Mouse (Mus musculus): ENCODE results near the gene Vmn1r47. TPM values are rescaled to one million over a fixed set of nuclear protein-coding genes. Genes with fewer than 3 reads are reported as not detected.
"Not testable (repeated sequence)": the region's sequence is repeated elsewhere in the genome, so short reads cannot be mapped to it uniquely, and the experiment has no call there.

Gene Vmn1r47
- not detected in 2 replicates for polyA plus RNA-seq (2016; fragmentation: Nextera tagmentation; extraction: Ambion mirVana)

- not testable (repeated sequence) for H3K4me1 ChIP-seq; H3K4me3 ChIP-seq; H3K36me3 ChIP-seq (replicated peaks); DNase-seq (ENCODE audit: extremely low spot score, low spot score); H3K27me3 ChIP-seq (ENCODE audit: poor library complexity, severe bottlenecking); H3K27ac ChIP-seq
- WGBS, result 97% methylated on average over 1 of the region's 1 CpGs
- peaks cover 13% of the 10 kb centered on the region for H3K9me3 ChIP-seq
Observed at GRCm38 (mm10) chr6:90015847-90016246, at the start of gene Vmn1r47. Gene Vmn1r47 (plus strand): TSS chr6:90016147.

- Histone ChIP-seq H3K4me1 (no peaks in the 10 kb centered on the region), H3K9me3 (peaks cover 33% of the 10 kb centered on the region; the same call in 1 of the 2 replicates), H3K27me3 (ENCODE audit: poor library complexity, severe bottlenecking) (no peaks in the 10 kb centered on the region), H3K4me3 (no peak overlapping the region), H3K27ac (no peak overlapping the region), H3K36me3 (replicated peaks) (no peaks in the 10 kb centered on the region)
- DNase-seq (ENCODE audit: extremely low spot score, low spot score), result no peak
Observed at GRCm38 (mm10) chr6:89966341-89966740, 49.6 kb upstream of the Vmn1r47 start.

DNA sequence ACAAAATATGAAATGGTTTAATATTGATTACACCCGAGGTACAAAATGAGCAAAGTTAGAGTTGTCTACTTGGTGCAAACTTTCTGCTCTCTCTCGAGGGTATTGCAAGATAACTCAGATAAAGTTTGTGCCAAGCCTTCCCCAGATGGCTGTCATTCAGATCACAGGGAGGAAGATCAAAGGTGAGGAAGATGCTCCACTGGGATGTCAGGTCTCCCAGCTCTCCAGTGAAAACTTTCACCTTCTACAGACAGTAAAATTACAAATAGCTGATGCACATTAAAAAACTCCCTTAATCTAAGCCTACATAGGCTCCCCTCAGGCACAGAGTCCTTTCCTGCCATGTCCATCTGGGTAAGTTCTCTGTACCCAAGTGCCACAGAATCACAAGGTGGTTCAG lies 46.9 kb upstream of the Vmn1r47 start, which contains the start of gene Vmn1r46:
Gene Vmn1r46 (plus strand): TSS at position 301 of the 400 bp plus-strand sequence.
- Histone ChIP-seq H3K36me3 (replicated peaks) (no peaks in the 10 kb centered on the region), H3K9me3 (peaks cover 55% of the 10 kb centered on the region), H3K27me3 (ENCODE audit: poor library complexity, severe bottlenecking) (no peaks in the 10 kb centered on the region), H3K27ac (no peak within 1 kb of the TSS), H3K4me1 (no peaks in the 10 kb centered on the region), H3K4me3 (no peak within 1 kb of the TSS)
- DNase-seq (ENCODE audit: extremely low spot score, low spot score), result no peak
- 68% methylated on average over 2 of the region's 2 CpGs for WGBS

- Histone ChIP-seq H3K27me3 (ENCODE audit: poor library complexity, severe bottlenecking) (no peaks in the 10 kb centered on the region), H3K36me3 (replicated peaks) (no peaks in the 10 kb centered on the region), H3K27ac (no peak overlapping the region), H3K9me3 (peaks cover 39% of the 10 kb centered on the region), H3K4me3 (no peak overlapping the region), H3K4me1 (no peaks in the 10 kb centered on the region)
- WGBS, result 16% methylated on average over 1 of the region's 1 CpGs
- no peak for DNase-seq (ENCODE audit: extremely low spot score, low spot score)
Observed at GRCm38 (mm10) chr6:89985989-89986388, 30.0 kb upstream of the Vmn1r47 start.

- not testable (repeated sequence) for H3K27me3 ChIP-seq (ENCODE audit: poor library complexity, severe bottlenecking); H3K9me3 ChIP-seq; H3K4me1 ChIP-seq; H3K27ac ChIP-seq; DNase-seq (ENCODE audit: extremely low spot score, low spot score); H3K36me3 ChIP-seq (replicated peaks); H3K4me3 ChIP-seq
- WGBS, result no CpG with 5 or more reads among the region's 2 CpGs
Observed at GRCm38 (mm10) chr6:90036741-90037140, 20.8 kb downstream of the Vmn1r47 start, which contains the start of gene Vmn1r48. Gene Vmn1r48 (minus strand): TSS chr6:90036841.

Other genes starting within 250 kb of the Vmn1r47 start
- not detected in 2 replicates for gene Vmn1r42, start 139.7 kb upstream of the Vmn1r47 start, polyA plus RNA-seq (2016; fragmentation: Nextera tagmentation; extraction: Ambion mirVana)
- gene Vmn1r43, start 139.7 kb upstream of the Vmn1r47 start, polyA plus RNA-seq (2016; fragmentation: Nextera tagmentation; extraction: Ambion mirVana), result not detected in 2 replicates
- not detected in 2 replicates for gene Vmn1r44, start 132.5 kb upstream of the Vmn1r47 start, polyA plus RNA-seq (2016; fragmentation: Nextera tagmentation; extraction: Ambion mirVana)
- not detected in 2 replicates for gene Vmn1r45, start 75.5 kb upstream of the Vmn1r47 start, polyA plus RNA-seq (2016; fragmentation: Nextera tagmentation; extraction: Ambion mirVana)
- not detected in 2 replicates for gene Vmn1r46, start 46.8 kb upstream of the Vmn1r47 start, polyA plus RNA-seq (2016; fragmentation: Nextera tagmentation; extraction: Ambion mirVana)
- not detected in 2 replicates for gene Vmn1r48, start 20.7 kb downstream of the Vmn1r47 start, polyA plus RNA-seq (2016; fragmentation: Nextera tagmentation; extraction: Ambion mirVana)
- not detected in 2 replicates for gene Vmn1r49, start 62.4 kb downstream of the Vmn1r47 start, polyA plus RNA-seq (2016; fragmentation: Nextera tagmentation; extraction: Ambion mirVana)
- gene Vmn1r50, start 85.3 kb downstream of the Vmn1r47 start, polyA plus RNA-seq (2016; fragmentation: Nextera tagmentation; extraction: Ambion mirVana), result not detected in 2 replicates
- 0.04 TPM in 1 of 2 replicates, not detected in the other for gene Vmn1r51, start 106.4 kb downstream of the Vmn1r47 start, polyA plus RNA-seq (2016; fragmentation: Nextera tagmentation; extraction: Ambion mirVana)
- not detected in 2 replicates for gene Vmn1r52, start 158.7 kb downstream of the Vmn1r47 start, polyA plus RNA-seq (2016; fragmentation: Nextera tagmentation; extraction: Ambion mirVana)
- not detected in 2 replicates for gene V1ra8, start 186.6 kb downstream of the Vmn1r47 start, polyA plus RNA-seq (2016; fragmentation: Nextera tagmentation; extraction: Ambion mirVana)
- gene Vmn1r53, start 208.3 kb downstream of the Vmn1r47 start, polyA plus RNA-seq (2016; fragmentation: Nextera tagmentation; extraction: Ambion mirVana), result not detected in 2 replicates
- not detected in 2 replicates for gene Vmn1r54, start 230.2 kb downstream of the Vmn1r47 start, polyA plus RNA-seq (2016; fragmentation: Nextera tagmentation; extraction: Ambion mirVana)